Mouse (Mus musculus) kidney, embryonic 16.5 days (tissue): ENCODE data around the gene Cd4. TPM values are rescaled to one million over a fixed set of nuclear protein-coding genes. Genes with fewer than 3 reads are reported as not detected.
"Not testable (repeated sequence)": the region's sequence is repeated elsewhere in the genome, so short reads cannot be mapped to it uniquely, and the experiment has no call there.

ENCODE experiments used
- ATAC-seq: fragments of 200-750 bp; cut with Nextera tagmentation; 2 replicates; pipeline ENCODE4 v1.8.0; 2017; ENCODE audit warnings: moderate TSS enrichment; ENCODE audit not compliant: low FRiP score, low TSS enrichment
- H3K27ac ChIP-seq: fragments of 300-500 bp; sonication (generic); 2 replicates; pipeline ENCODE4 v1.5.1; 2014; ENCODE audit warnings: low read length
- H3K27me3 ChIP-seq: fragments of 300-500 bp; sonication (generic); 2 replicates; pipeline ENCODE4 v1.6.1; 2014; ENCODE audit warnings: low read length, control low read depth, mixed read lengths; ENCODE audit not compliant: insufficient read depth
- H3K36me3 ChIP-seq: fragments of 300-500 bp; sonication (generic); 2 replicates; pipeline ENCODE4 v1.6.1; 2014; ENCODE audit warnings: low read length, control low read depth, mixed read lengths; ENCODE audit not compliant: insufficient read depth
- H3K4me1 ChIP-seq: fragments of 300-500 bp; sonication (generic); 2 replicates; pipeline ENCODE4 v1.6.1; 2014; ENCODE audit warnings: low read length, control low read depth, mixed read lengths; ENCODE audit not compliant: insufficient read depth
- H3K4me2 ChIP-seq: fragments of 300-500 bp; sonication (generic); replicated peaks from 2 replicates; pipeline ENCODE4 v1.6.1; 2014; ENCODE audit warnings: low read depth, low read length
- H3K4me3 ChIP-seq: fragments of 300-500 bp; sonication (generic); 2 replicates; pipeline ENCODE4 v1.5.1; 2014; ENCODE audit warnings: mild to moderate bottlenecking, low read length
- H3K9ac ChIP-seq: fragments of 300-500 bp; sonication (generic); replicated peaks from 2 replicates; pipeline ENCODE4 v1.6.1; 2014; ENCODE audit warnings: low read length
- H3K9me3 ChIP-seq: fragments of 300-500 bp; sonication (generic); 2 replicates; pipeline ENCODE4 v1.6.1; 2016; ENCODE audit warnings: low read length, control low read depth
- whole genome bisulfite sequencing: fragments of 180-500 bp; shearing (Covaris S2); extraction: QIAGEN DNeasy Blood & Tissue Kit; methylation state at CpG from one replicate; pipeline ENCODE4 v1.1.7; 2014; 5-methylcytosine and 5-hydroxymethylcytosine counted together
- polyA plus RNA-seq: library from polyadenylated mRNA; unstranded; fragments of >200 nt; fragmentation: Nextera tagmentation; extraction: Ambion mirVana; gene quantifications from 2 replicates; pipeline ENCODE4 v1.2.1, GENCODE M21; 2015

Gene Cd4
- polyA plus RNA-seq, 1 experiment from 2014 or later, result 0.10 TPM

- Histone ChIP-seq H3K4me3 (no peak overlapping the region), H3K27me3 (no peaks in the 10 kb centered on the region), H3K27ac (no peak overlapping the region), H3K9ac (no peak overlapping the region), H3K36me3 (0 out of 2 replicates have a peak, but pooled peaks cover 3% of the 10 kb centered on the region), H3K4me2 (no peak overlapping the region), H3K4me1 (peaks cover 26% of the 10 kb centered on the region), H3K9me3 (no peaks in the 10 kb centered on the region)
- WGBS, result 79% methylated on average over 1 of the region's 1 CpGs
- no peak for ATAC-seq
These were observed 19.7 kb upstream of the Cd4 start for GRCm38 (mm10) chr6:124907767-124908166.

GRCm38 (mm10) chr6:124904991-124905860, 17.2 kb upstream of the Cd4 start:
- 43% methylated on average over 14 of the region's 16 CpGs for WGBS
- H3K36me3 ChIP-seq, result no peaks in the 10 kb centered on the region
- peak overlapping the region; percentile 73 for H3K4me2 ChIP-seq
- no peaks in the 10 kb centered on the region for H3K9me3 ChIP-seq
- H3K4me1 ChIP-seq, result peaks cover 21% of the 10 kb centered on the region
- peak overlapping the region; percentile 61 for H3K4me3 ChIP-seq
- no peaks in the 10 kb centered on the region for H3K27me3 ChIP-seq
- 0 out of 2 replicates have a peak, but pooled peaks have one; percentile 3 for ATAC-seq
- peak overlapping the region; percentile 99 for H3K27ac ChIP-seq
- H3K9ac ChIP-seq, result peak overlapping the region; percentile 77

GRCm38 (mm10) chr6:124904161-124904981, 16.4 kb upstream of the Cd4 start:
- H3K4me1 ChIP-seq, result peaks cover 13% of the 10 kb centered on the region
- peak overlapping the region; percentile 99 for H3K27ac ChIP-seq
- no peaks in the 10 kb centered on the region for H3K27me3 ChIP-seq
- H3K4me2 ChIP-seq, result peak overlapping the region; percentile 73
- peak overlapping the region; percentile 77 for H3K9ac ChIP-seq
- peak overlapping the region; percentile 61 for H3K4me3 ChIP-seq
- peak; percentile 75 for ATAC-seq
- H3K36me3 ChIP-seq, result no peaks in the 10 kb centered on the region
- 7% methylated on average over 24 of the region's 24 CpGs for WGBS
- no peaks in the 10 kb centered on the region for H3K9me3 ChIP-seq

- Histone ChIP-seq H3K9me3 (no peaks in the 10 kb centered on the region), H3K27ac (peak overlapping the region; percentile 99), H3K4me3 (peak overlapping the region; percentile 61), H3K27me3 (no peaks in the 10 kb centered on the region), H3K9ac (peak overlapping the region; percentile 77), H3K4me1 (peaks cover 13% of the 10 kb centered on the region), H3K36me3 (no peaks in the 10 kb centered on the region), H3K4me2 (peak overlapping the region; percentile 73)
- ATAC-seq, result peak; percentile 87
- under 1% methylated on average over 23 of the region's 23 CpGs for WGBS
These were observed 15.6 kb upstream of the Cd4 start for GRCm38 (mm10) chr6:124903580-124904151.

GRCm38 (mm10) chr6:124901851-124902250, 13.8 kb upstream of the Cd4 start:
- ATAC-seq, result no peak
- Histone ChIP-seq H3K4me2 (no peak overlapping the region), H3K9ac (no peak overlapping the region), H3K27me3 (no peaks in the 10 kb centered on the region), H3K4me3 (no peak overlapping the region), H3K9me3 (no peaks in the 10 kb centered on the region), H3K36me3 (no peaks in the 10 kb centered on the region), H3K27ac (no peak overlapping the region), H3K4me1 (peaks cover 13% of the 10 kb centered on the region)

GRCm38 (mm10) chr6:124900801-124901480, 12.9 kb upstream of the Cd4 start:
- no peaks in the 10 kb centered on the region for H3K9me3 ChIP-seq
- no peaks in the 10 kb centered on the region for H3K36me3 ChIP-seq
- ATAC-seq, result no peak
- no peaks in the 10 kb centered on the region for H3K27me3 ChIP-seq
- H3K4me2 ChIP-seq, result no peak overlapping the region
- no peak overlapping the region for H3K9ac ChIP-seq
- H3K4me3 ChIP-seq, result no peak overlapping the region
- no peak overlapping the region for H3K27ac ChIP-seq
- WGBS, result 61% methylated on average over 10 of the region's 10 CpGs
- peaks cover 13% of the 10 kb centered on the region for H3K4me1 ChIP-seq

GRCm38 (mm10) chr6:124900056-124900800, 12.2 kb upstream of the Cd4 start:
- no peaks in the 10 kb centered on the region for H3K27me3 ChIP-seq
- ATAC-seq, result no peak
- H3K36me3 ChIP-seq, result no peaks in the 10 kb centered on the region
- H3K9ac ChIP-seq, result no peak overlapping the region
- no peaks in the 10 kb centered on the region for H3K9me3 ChIP-seq
- H3K27ac ChIP-seq, result no peak overlapping the region
- WGBS, result 43% methylated on average over 8 of the region's 8 CpGs
- H3K4me1 ChIP-seq, result peaks cover 9% of the 10 kb centered on the region
- no peak overlapping the region for H3K4me3 ChIP-seq
- H3K4me2 ChIP-seq, result no peak overlapping the region

- H3K27me3 ChIP-seq, result no peaks in the 10 kb centered on the region
- H3K9me3 ChIP-seq, result no peaks in the 10 kb centered on the region
- H3K36me3 ChIP-seq, result no peaks in the 10 kb centered on the region
- no peak for ATAC-seq
- no peaks in the 10 kb centered on the region for H3K4me1 ChIP-seq
- H3K4me2 ChIP-seq, result no peak overlapping the region
- H3K4me3 ChIP-seq, result no peak overlapping the region
- no peak overlapping the region for H3K27ac ChIP-seq
- WGBS, result 36% methylated on average over 3 of the region's 3 CpGs
- H3K9ac ChIP-seq, result no peak overlapping the region
These were observed 10.3 kb upstream of the Cd4 start for GRCm38 (mm10) chr6:124898359-124898758.

GRCm38 (mm10) chr6:124894113-124894512, 6.1 kb upstream of the Cd4 start:
- H3K4me3 ChIP-seq, H3K27ac ChIP-seq, H3K27me3 ChIP-seq, H3K36me3 ChIP-seq, ATAC-seq, H3K9ac ChIP-seq, H3K4me1 ChIP-seq, H3K9me3 ChIP-seq, H3K4me2 ChIP-seq: not testable (repeated sequence)
- whole genome bisulfite sequencing, result 60% methylated on average over 2 of the region's 2 CpGs
